Mouse (Mus musculus): Measurements from ENCODE around the gene 5031439G07Rik.
"Not testable (repeated sequence)": the region's sequence is repeated elsewhere in the genome, so short reads cannot be mapped to it uniquely, and the experiment has no call there.

5031439G07Rik gene

GRCm38 (mm10) chr15:84987874-84988825 lies at the start of gene 5031439G07Rik:
Gene 5031439G07Rik, minus strand, starts transcription at chr15:84988551.
- peak; percentile 57 to 75 for DNase-seq (ENCODE audit: low spot score in 2 of 2)

GRCm38 (mm10) chr15:85037343-85037690 lies 49.0 kb upstream of the 5031439G07Rik start:
- no peak for DNase-seq (ENCODE audit: low spot score in 2 of 2)

GRCm38 (mm10) chr15:85036566-85037342 lies 48.4 kb upstream of the 5031439G07Rik start:
- DNase-seq (ENCODE audit: low spot score in 2 of 2), result peak; percentile 94 to 98

- DNase-seq (ENCODE audit: low spot score in 2 of 2), result not testable (repeated sequence)
These were observed 45.6 kb upstream of the 5031439G07Rik start for GRCm38 (mm10) chr15:85033916-85034315.

- DNase-seq (ENCODE audit: low spot score in 2 of 2), result no peak
These were observed 43.5 kb upstream of the 5031439G07Rik start for GRCm38 (mm10) chr15:85031866-85032265.

- DNase-seq (ENCODE audit: low spot score in 2 of 2), result not testable (repeated sequence)
These were observed 42.3 kb upstream of the 5031439G07Rik start for GRCm38 (mm10) chr15:85030643-85031042.

- DNase-seq (ENCODE audit: low spot score in 2 of 2), result not testable (repeated sequence)
These were observed 40.3 kb upstream of the 5031439G07Rik start, which contains the start of gene Fam118a for GRCm38 (mm10) chr15:85028648-85029047. Gene Fam118a, plus strand, starts transcription at chr15:85028948.

GRCm38 (mm10) chr15:85027740-85028139 lies 39.4 kb upstream of the 5031439G07Rik start:
- no peak for DNase-seq (ENCODE audit: low spot score in 2 of 2)

- no peak for DNase-seq (ENCODE audit: low spot score in 2 of 2)
These were observed 37.8 kb upstream of the 5031439G07Rik start for GRCm38 (mm10) chr15:85026197-85026596.

- DNase-seq (ENCODE audit: low spot score in 2 of 2), result no peak
These were observed 33.9 kb upstream of the 5031439G07Rik start for GRCm38 (mm10) chr15:85022211-85022610.

GRCm38 (mm10) chr15:85016951-85017664 lies 28.8 kb upstream of the 5031439G07Rik start, which contains the start of gene Upk3a:
Gene Upk3a, plus strand, starts transcription at chr15:85017141.
- DNase-seq (ENCODE audit: low spot score in 2 of 2), result no peak

GRCm38 (mm10) chr15:85015771-85016170 lies 27.4 kb upstream of the 5031439G07Rik start:
- DNase-seq (ENCODE audit: low spot score in 2 of 2), result no peak

- DNase-seq (ENCODE audit: low spot score in 2 of 2), result no peak
These were observed 24.3 kb upstream of the 5031439G07Rik start for GRCm38 (mm10) chr15:85012662-85013054.

GRCm38 (mm10) chr15:85011895-85012661 lies 23.7 kb upstream of the 5031439G07Rik start:
- DNase-seq (ENCODE audit: low spot score in 2 of 2), result no peak

- DNase-seq (ENCODE audit: low spot score in 2 of 2), result no peak
These were observed 21.3 kb upstream of the 5031439G07Rik start for GRCm38 (mm10) chr15:85009666-85010065.

- peak; percentile 61 to 72 for DNase-seq (ENCODE audit: low spot score in 2 of 2)
These were observed 12.9 kb upstream of the 5031439G07Rik start for GRCm38 (mm10) chr15:85000984-85001982.

GRCm38 (mm10) chr15:84999911-85000310 lies 11.6 kb upstream of the 5031439G07Rik start:
- no peak for DNase-seq (ENCODE audit: low spot score in 2 of 2)

GRCm38 (mm10) chr15:84997768-84998454 lies 9.6 kb upstream of the 5031439G07Rik start:
- peak in 1 of 2 experiments; percentile 65 for DNase-seq (ENCODE audit: low spot score in 2 of 2)

GRCm38 (mm10) chr15:84995967-84996366 lies 7.6 kb upstream of the 5031439G07Rik start:
- no peak for DNase-seq (ENCODE audit: low spot score in 2 of 2)
